Comparison of ENCODE assay signal across 18 mouse cellular contexts in genomic region chr3:115845724-115846123, GRCm38 (mm10). TPM values are rescaled to one million over a fixed set of nuclear protein-coding genes. Genes with fewer than 3 reads are reported as not detected.
A peak's percentile ranks its signal among the peaks of the same experiment; 100 is the strongest.
DNase-seq lines count a peak whose midpoint lies in the region; ATAC-seq and TF ChIP-seq lines count a peak whose summit lies in the region.
"Had no signal": no experiment of that assay in that cellular context is flagged by ENCODE, and none has a peak within 500 bp of the region (broad histone marks: within the 10 kb centered on the region; RNA-seq: fewer than 3 reads in every experiment).

No protein-coding gene starts in this region.

- H3K4me1 ChIP-seq in cortical plate, adult 2 months (ENCODE audit: control insufficient read depth, insufficient read depth, low read length): peaks cover 3% of the 10 kb centered on the region; the same call in 1 of the 2 replicates
- no peaks in the 10 kb centered on the region for H3K4me1 ChIP-seq in intestine, postnatal 0 days (replicated peaks; ENCODE audit: control insufficient read depth, insufficient read depth, low read length)
- H3K4me1 ChIP-seq: embryonic facial prominence, embryonic 15.5 days; limb, embryonic 15.5 days; neural tube, embryonic 15.5 days; stomach, embryonic 15.5 days had no signal

- H3K9ac ChIP-seq in intestine, postnatal 0 days (ENCODE audit: low read depth, low read length): no peak overlapping the region
- H3K9ac ChIP-seq: embryonic facial prominence, embryonic 15.5 days; limb, embryonic 15.5 days; neural tube, embryonic 15.5 days; stomach, embryonic 15.5 days had no signal

- TF ChIP-seq POLR2A in cortical plate, adult 2 months (IDR thresholded peaks at IDR 0.05; ENCODE audit: extremely low read depth, insufficient read depth, low read length): no peak

- DNase-seq in layer of hippocampus, adult 2 months (ENCODE audit: low spot score in 2 of 2): peak in 1 of 2 experiments; percentile 4
- no peak for DNase-seq in layer of hippocampus, adult 9-11 months
- DNase-seq in Muller cell, postnatal 12 days (ENCODE audit: inconsistent ontology term): peak; percentile 43
- DNase-seq in urinary bladder, postnatal 25 days (ENCODE audit: low spot score): no peak
- DNase-seq: heart, postnatal 14 days; lung, adult 18-20 months; spleen, adult 18-20 months; thymus, postnatal 25 days had no signal

- no peak for TF ChIP-seq CTCF in layer of hippocampus, adult 2 months (conservative IDR thresholded peaks at IDR 0.05)
- no peak for TF ChIP-seq CTCF in cortical plate, adult 2 months (IDR thresholded peaks at IDR 0.05; ENCODE audit: extremely low read depth, insufficient read depth, low read length)
- no peak for TF ChIP-seq CTCF in intestine, postnatal 0 days (IDR thresholded peaks at IDR 0.05; ENCODE audit: low read depth)

- no peaks in the 10 kb centered on the region for H3K27me3 ChIP-seq in intestine, postnatal 0 days (replicated peaks; ENCODE audit: control insufficient read depth, insufficient read depth, low read length)
- H3K27me3 ChIP-seq: embryonic facial prominence, embryonic 15.5 days; limb, embryonic 15.5 days; neural tube, embryonic 15.5 days; stomach, embryonic 15.5 days had no signal

- 82% methylated on average over 1 of the region's 1 CpGs for WGBS in intestine, postnatal 0 days

- H3K4me3 ChIP-seq in layer of hippocampus, adult 2 months: no peak overlapping the region
- H3K4me3 ChIP-seq in cortical plate, adult 2 months (ENCODE audit: insufficient read depth, low read length): no peak overlapping the region
- no peak overlapping the region for H3K4me3 ChIP-seq in intestine, postnatal 0 days (ENCODE audit: low read depth, low read length)
- H3K4me3 ChIP-seq: embryonic facial prominence, embryonic 15.5 days; limb, embryonic 15.5 days; neural tube, embryonic 15.5 days; stomach, embryonic 15.5 days had no signal

- H3K36me3 ChIP-seq in intestine, postnatal 0 days (ENCODE audit: control insufficient read depth, insufficient read depth): no peaks in the 10 kb centered on the region
- H3K36me3 ChIP-seq: embryonic facial prominence, embryonic 15.5 days; limb, embryonic 15.5 days; neural tube, embryonic 15.5 days; stomach, embryonic 15.5 days had no signal

- H3K4me2 ChIP-seq in intestine, postnatal 0 days (replicated peaks; ENCODE audit: low read depth): no peak overlapping the region
- H3K4me2 ChIP-seq: embryonic facial prominence, embryonic 15.5 days; limb, embryonic 15.5 days; neural tube, embryonic 15.5 days; stomach, embryonic 15.5 days had no signal

- H3K27ac ChIP-seq in layer of hippocampus, adult 2 months: peak overlapping the region; percentile 85
- H3K27ac ChIP-seq in cortical plate, adult 2 months (ENCODE audit: insufficient read depth, low read length): peak overlapping the region; percentile 84
- no peak overlapping the region for H3K27ac ChIP-seq in intestine, postnatal 0 days (ENCODE audit: low read depth, low read length)
- H3K27ac ChIP-seq: embryonic facial prominence, embryonic 15.5 days; limb, embryonic 15.5 days; macrophage; neural tube, embryonic 15.5 days; stomach, embryonic 15.5 days had no signal

- H3K9me3 ChIP-seq in intestine, postnatal 0 days (ENCODE audit: control insufficient read depth): no peaks in the 10 kb centered on the region
- H3K9me3 ChIP-seq: embryonic facial prominence, embryonic 15.5 days; limb, embryonic 15.5 days; neural tube, embryonic 15.5 days; stomach, embryonic 15.5 days had no signal

- ATAC-seq in granulocyte monocyte progenitor cell, adult 5-6 weeks (replicated peaks; ENCODE audit: poor library complexity, severe bottlenecking): peak; percentile 48
- ATAC-seq in monocyte, adult 5-6 weeks (replicated peaks; ENCODE audit: insufficient number of reproducible peaks, low FRiP score, low TSS enrichment, poor library complexity, severe bottlenecking): no peak
- no peak for ATAC-seq in intestine, postnatal 0 days
- ATAC-seq: inflammation-experienced regulatory T-cells, adult 6 months had no signal

RNA-seq across cellular contexts. Expression of gene Dph5, which starts 41.9 kb away (rescaled TPM):
- 10 to 100 TPM; 13.1 to 16.2 TPM for total RNA-seq in layer of hippocampus, adult 2 months (2021)
- 14.2 and 15.0 TPM in 2 replicates for polyA plus RNA-seq in cortical plate, adult 2 months (2012; rRNA removed)
- 30.6 and 36.2 TPM in 2 replicates for total RNA-seq in granulocyte monocyte progenitor cell, adult 5-6 weeks (2014; fragmentation: Nextera tagmentation)
- total RNA-seq in granulocyte monocyte progenitor cell, adult 5-6 weeks (2017): 50.4 and 58.8 TPM in 2 replicates
- total RNA-seq in monocyte, adult 5-6 weeks (2017): 29.4 to 35.9 TPM (median 30.0 TPM) in 3 replicates
- polyA plus RNA-seq in intestine, postnatal 0 days (2015; fragmentation: Nextera tagmentation; extraction: Ambion mirVana): 14.0 and 14.8 TPM in 2 replicates
